10 mouse cellular contexts compared by ENCODE assay signal in the genomic region with DNA sequence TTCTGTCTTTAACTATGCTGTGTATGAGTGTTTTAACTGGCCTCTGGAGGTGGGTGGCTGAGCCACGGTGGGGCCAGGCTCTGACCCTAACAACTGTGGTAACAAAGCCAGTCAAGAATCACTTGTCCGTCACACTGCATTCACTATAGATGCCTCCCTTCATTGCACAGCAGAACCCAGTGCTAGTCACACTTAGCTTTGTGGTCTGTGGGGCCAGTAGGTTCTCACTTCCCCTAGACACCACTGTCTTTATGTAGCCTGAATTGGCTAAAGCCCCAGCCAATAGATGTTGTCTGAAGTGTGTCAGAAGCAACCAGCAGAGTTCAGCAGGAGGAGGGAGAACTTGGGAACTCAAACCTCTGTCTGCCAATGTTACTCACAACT. TPM values are rescaled to one million over a fixed set of nuclear protein-coding genes. Genes with fewer than 3 reads are reported as not detected.
DNase-seq lines count a peak whose midpoint lies in the region; ATAC-seq and TF ChIP-seq lines count a peak whose summit lies in the region.
"Had no signal": no experiment of that assay in that cellular context is flagged by ENCODE, and none has a peak within 500 bp of the region (broad histone marks: within the 10 kb centered on the region; RNA-seq: fewer than 3 reads in every experiment).

No protein-coding gene starts in this region.

- no peaks in the 10 kb centered on the region for H3K27me3 ChIP-seq in spleen, adult 2 months (ENCODE audit: control insufficient read depth, insufficient read depth, low read length)
- H3K27me3 ChIP-seq in midbrain, postnatal 0 days (ENCODE audit: insufficient read depth, low read length): no peaks in the 10 kb centered on the region
- H3K27me3 ChIP-seq: embryonic facial prominence, embryonic 12.5 days; limb, embryonic 13.5 days had no signal

- H3K4me3 ChIP-seq in layer of hippocampus, adult 2 months: no peak overlapping the region
- peak overlapping the region; percentile 30 for H3K4me3 ChIP-seq in bone marrow macrophage, adult 2 months (ENCODE audit: insufficient read depth, low read length)
- H3K4me3 ChIP-seq in spleen, adult 2 months (ENCODE audit: extremely low read depth, insufficient read depth, insufficient read length): peak overlapping the region; percentile 34; the same call in 1 of the 2 replicates
- H3K4me3 ChIP-seq in midbrain, postnatal 0 days (ENCODE audit: low read depth, low read length): no peak overlapping the region
- H3K4me3 ChIP-seq: embryonic facial prominence, embryonic 12.5 days; limb, embryonic 13.5 days had no signal

- no peak overlapping the region for H3K9ac ChIP-seq in midbrain, postnatal 0 days (replicated peaks; ENCODE audit: low read length, poor library complexity, severe bottlenecking)
- H3K9ac ChIP-seq: embryonic facial prominence, embryonic 12.5 days; limb, embryonic 13.5 days had no signal

- 22% methylated on average over 2 of the region's 2 CpGs for WGBS in spleen, adult 2 months
- 53% methylated on average over 2 of the region's 2 CpGs for WGBS in midbrain, postnatal 0 days

- ATAC-seq in cerebellum, adult (ENCODE audit: insufficient number of reproducible peaks, low FRiP score, low TSS enrichment): no peak
- no peak for ATAC-seq in midbrain, postnatal 0 days (ENCODE audit: low FRiP score)

- no peak for TF ChIP-seq POLR2A in bone marrow macrophage, adult 2 months (IDR thresholded peaks at IDR 0.05; ENCODE audit: borderline replicate concordance, low read depth, low read length)
- no peak for TF ChIP-seq POLR2A in spleen, adult 2 months (IDR thresholded peaks at IDR 0.05; ENCODE audit: low read depth, low read length)

- H3K4me2 ChIP-seq in midbrain, postnatal 0 days (ENCODE audit: low read depth, low read length, poor library complexity, severe bottlenecking): no peak overlapping the region
- H3K4me2 ChIP-seq: embryonic facial prominence, embryonic 12.5 days; limb, embryonic 13.5 days had no signal

- peak; percentile 60 for DNase-seq in layer of hippocampus, adult 9-11 months
- DNase-seq in layer of hippocampus, adult 2 months (ENCODE audit: low spot score in 2 of 2): no peak
- peak; percentile 4 for DNase-seq in lung, postnatal 14 days
- peak; percentile 54 to 76 for DNase-seq in spleen, adult 2 months (ENCODE audit: low read depth in 1 of 2, low spot score in 2 of 2)
- no peak for DNase-seq in midbrain, postnatal 0 days (ENCODE audit: low spot score)
- DNase-seq in urinary bladder, postnatal 25 days (ENCODE audit: low spot score): no peak

- no peaks in the 10 kb centered on the region for H3K9me3 ChIP-seq in midbrain, postnatal 0 days (ENCODE audit: low read length)
- H3K9me3 ChIP-seq: limb, embryonic 13.5 days had no signal

- no peak overlapping the region for H3K27ac ChIP-seq in layer of hippocampus, adult 2 months
- H3K27ac ChIP-seq in bone marrow macrophage, adult 2 months (ENCODE audit: insufficient read depth, low read depth, low read length): peak overlapping the region; percentile 92
- peak overlapping the region; percentile 95 for H3K27ac ChIP-seq in spleen, adult 2 months (ENCODE audit: insufficient read depth, low read length)
- H3K27ac ChIP-seq in midbrain, postnatal 0 days (ENCODE audit: low read depth, low read length): no peak overlapping the region
- H3K27ac ChIP-seq: embryonic facial prominence, embryonic 12.5 days; limb, embryonic 13.5 days had no signal

- H3K4me1 ChIP-seq in bone marrow macrophage, adult 2 months (ENCODE audit: control insufficient read depth, insufficient read depth, low read length): peaks cover 34% of the 10 kb centered on the region
- H3K4me1 ChIP-seq in spleen, adult 2 months (ENCODE audit: control insufficient read depth, insufficient read depth, insufficient read length): peaks cover 10% of the 10 kb centered on the region
- no peaks in the 10 kb centered on the region for H3K4me1 ChIP-seq in midbrain, postnatal 0 days (ENCODE audit: insufficient read depth, low read length)

- no peaks in the 10 kb centered on the region for H3K36me3 ChIP-seq in spleen, adult 2 months (ENCODE audit: control insufficient read depth, insufficient read depth, low read length)
- H3K36me3 ChIP-seq in midbrain, postnatal 0 days (ENCODE audit: insufficient read depth, low read length): no peaks in the 10 kb centered on the region
- H3K36me3 ChIP-seq: embryonic facial prominence, embryonic 12.5 days; limb, embryonic 13.5 days had no signal

- no peak for TF ChIP-seq CTCF in layer of hippocampus, adult 2 months (conservative IDR thresholded peaks at IDR 0.05)
- no peak for TF ChIP-seq CTCF in bone marrow macrophage, adult 2 months (IDR thresholded peaks at IDR 0.05; ENCODE audit: low read depth, low read length)
- no peak for TF ChIP-seq CTCF in spleen, adult 2 months (IDR thresholded peaks at IDR 0.05; ENCODE audit: extremely low read depth, insufficient read depth, insufficient read length, insufficient replicate concordance)
- TF ChIP-seq CTCF in midbrain, postnatal 0 days (IDR thresholded peaks at IDR 0.05): no peak

RNA-seq across cellular contexts. Expression of a gene that starts 37.1 kb away (rescaled TPM):
- total RNA-seq in layer of hippocampus, adult 2 months (2021): 10 to 100 TPM; 57.7 to 59.2 TPM
- 64.7 and 68.7 TPM in 2 replicates for polyA plus RNA-seq in bone marrow macrophage, adult 2 months (2012; ENCODE audit: insufficient read depth, insufficient read length, missing spikeins)
- polyA plus RNA-seq in spleen, adult 2 months (2012; rRNA removed): 12.6 and 13.7 TPM in 2 replicates
- total RNA-seq in midbrain, postnatal 0 days (2014; rRNA removed): 89.3 and 99.9 TPM in 2 replicates
- polyA plus RNA-seq in midbrain, postnatal 0 days (2015; fragmentation: Nextera tagmentation; extraction: Ambion mirVana): 59.0 and 72.3 TPM in 2 replicates

RNA-seq across cellular contexts. Expression of a gene that starts 37.2 kb away (rescaled TPM):
- 10 to 100 TPM; 64.1 to 67.3 TPM for total RNA-seq in layer of hippocampus, adult 2 months (2021)
- 66.9 and 71.4 TPM in 2 replicates for polyA plus RNA-seq in bone marrow macrophage, adult 2 months (2012; ENCODE audit: insufficient read depth, insufficient read length, missing spikeins)
- 6.0 and 6.4 TPM in 2 replicates for polyA plus RNA-seq in spleen, adult 2 months (2012; rRNA removed)
- 67.1 and 103 TPM in 2 replicates for total RNA-seq in midbrain, postnatal 0 days (2014; rRNA removed)
- 72.1 and 76.2 TPM in 2 replicates for polyA plus RNA-seq in midbrain, postnatal 0 days (2015; fragmentation: Nextera tagmentation; extraction: Ambion mirVana)

Comparison
In these comparisons a context has a peak if more than half of its experiments do, and no peak if none do; other contexts are left out.
1. DNase-seq: peak in layer of hippocampus, adult 9-11 months (single experiment), lung, postnatal 14 days (single experiment) and spleen, adult 2 months (2 of 2); none in layer of hippocampus, adult 2 months (0 of 2), midbrain, postnatal 0 days (single experiment) and urinary bladder, postnatal 25 days (single experiment).
2. H3K27ac ChIP-seq: peak in bone marrow macrophage, adult 2 months (single experiment) and spleen, adult 2 months (single experiment); none in layer of hippocampus, adult 2 months (single experiment) and midbrain, postnatal 0 days (single experiment).
3. H3K4me3 ChIP-seq: peak in bone marrow macrophage, adult 2 months (single experiment) and spleen, adult 2 months (single experiment); none in layer of hippocampus, adult 2 months (single experiment) and midbrain, postnatal 0 days (single experiment).